Mouse (Mus musculus) heart, postnatal 0 days (tissue): ENCODE measurements around the gene Pafah1b1.

Experiments
- CTCF ChIP-seq: IDR thresholded peaks from 2 replicates; pipeline ENCODE4 v1.5.1; 2016; ENCODE audit warnings: antibody characterized with exemption, control low read depth, low read depth
- EP300 ChIP-seq: IDR thresholded peaks from 2 replicates; pipeline ENCODE4 v1.6.1; 2016; ENCODE audit warnings: antibody characterized with exemption, low read depth

- TF ChIP-seq CTCF (no peak), EP300 (no peak)
Measured at GRCm38 (mm10) chr11:74751352-74752066, 27.0 kb upstream of the Pafah1b1 start.
